Mouse (Mus musculus) CH12F3 (cell line): ENCODE measurements around the gene Aptx.

Experiments
- in situ Hi-C: fragments of 300-500 bp; cut with MboI; formaldehyde crosslinking; loops from 2 replicates; pipeline ENCODE4 v1.14.3; 2020; ENCODE audit warnings: low sequenced_read_pairs

Gene Aptx

GRCm38 (mm10) chr4:40676338-40676737 lies 26.7 kb downstream of the Aptx start:
- in situ Hi-C loops: loop anchor here (25.0 kb wide), 2 partner anchors 389 to 539 kb away; partner anchors contain the start of genes Aco1 and Ndufb6

GRCm38 (mm10) chr4:40673526-40673925 lies 29.5 kb downstream of the Aptx start:
- in situ Hi-C loops: no loop called here

DNA sequence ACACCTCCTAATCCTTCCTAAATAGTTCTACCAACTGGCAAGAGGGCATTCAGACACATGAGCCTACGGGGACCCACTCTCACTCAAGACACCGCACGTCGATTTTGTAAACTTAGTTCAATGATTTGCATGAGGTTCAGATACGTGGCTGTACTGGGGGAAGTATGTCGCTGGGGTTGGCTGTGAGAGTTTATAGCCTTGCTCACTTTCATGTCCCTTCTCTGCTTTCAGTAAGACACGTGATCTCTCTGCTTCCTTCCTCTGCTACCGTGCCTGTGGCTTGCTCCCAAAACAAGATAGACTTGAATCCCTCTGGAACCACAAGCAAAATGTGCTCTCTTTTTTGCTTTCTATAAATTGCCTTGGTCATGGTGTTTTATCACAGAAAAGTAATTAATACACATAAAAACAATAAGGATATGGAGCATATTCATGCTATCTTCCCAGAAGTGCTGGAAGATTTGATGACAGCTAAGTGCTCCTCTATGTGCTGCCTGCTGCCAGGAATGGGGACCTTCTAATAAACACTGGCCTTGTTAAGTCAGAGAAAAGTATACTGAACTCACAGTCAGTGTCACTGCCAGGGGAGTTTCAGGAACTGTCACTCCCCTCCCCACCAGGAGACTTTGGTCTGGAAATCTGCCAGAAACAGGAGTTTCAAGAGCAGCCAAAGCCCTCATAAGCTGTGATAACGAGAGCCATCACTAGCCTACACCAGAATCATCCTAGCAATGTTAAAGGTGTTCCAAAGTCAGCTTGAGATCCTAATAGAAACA lies 36.6 kb downstream of the Aptx start:
- in situ Hi-C loops: no loop called here

- in situ Hi-C loops: no loop called here
These were observed 51.9 kb downstream of the Aptx start for GRCm38 (mm10) chr4:40651055-40651454.

DNA sequence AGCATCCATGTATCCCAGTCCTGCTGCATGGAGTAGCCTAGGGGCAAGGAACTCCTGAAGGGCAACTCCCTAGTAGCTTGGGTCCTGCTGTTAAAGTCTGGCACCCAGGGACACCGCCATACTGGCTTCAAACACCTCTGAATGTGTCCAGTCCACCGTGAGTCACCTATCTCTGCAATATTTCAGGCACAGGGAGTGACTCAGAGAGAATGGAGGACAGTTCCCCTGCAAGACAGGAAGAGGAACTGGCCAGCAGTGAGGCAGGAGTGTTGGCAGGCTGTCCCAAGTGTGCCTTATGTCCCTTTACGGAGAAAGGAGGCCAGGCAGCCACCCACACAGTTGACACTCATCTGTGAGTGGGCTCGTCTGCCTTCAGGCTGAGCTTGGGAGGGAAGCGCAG lies 53.9 kb downstream of the Aptx start:
- in situ Hi-C loops: no loop called here

GRCm38 (mm10) chr4:40643567-40643966 lies 59.4 kb downstream of the Aptx start:
- in situ Hi-C loops: no loop called here

DNA sequence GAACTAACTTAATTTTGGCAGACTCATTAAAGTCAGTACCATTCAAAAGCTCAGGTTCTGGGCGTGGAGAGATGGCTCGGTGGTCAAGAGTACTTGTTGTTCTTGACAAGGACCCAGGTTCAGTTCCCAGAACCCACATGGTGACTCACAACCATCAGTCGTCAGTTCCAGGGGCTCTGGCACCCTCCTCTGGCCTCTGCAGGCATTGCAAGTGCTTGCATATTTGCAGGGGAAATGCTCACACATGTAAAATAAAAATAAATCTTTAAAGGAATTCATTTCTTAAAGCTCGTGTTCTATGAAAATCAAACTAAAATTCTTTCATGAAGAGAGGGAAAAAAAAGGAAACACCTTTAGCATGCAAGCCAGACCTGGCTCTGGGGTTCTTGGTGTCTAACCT lies 62.0 kb downstream of the Aptx start:
- in situ Hi-C loops: no loop called here
